Mouse (Mus musculus): ENCODE results near the gene Sgk1. TPM values are rescaled to one million over a fixed set of nuclear protein-coding genes. Genes with fewer than 3 reads are reported as not detected.

The Sgk1 gene
- total RNA-seq, 1 experiment, result 217 TPM

DNA sequence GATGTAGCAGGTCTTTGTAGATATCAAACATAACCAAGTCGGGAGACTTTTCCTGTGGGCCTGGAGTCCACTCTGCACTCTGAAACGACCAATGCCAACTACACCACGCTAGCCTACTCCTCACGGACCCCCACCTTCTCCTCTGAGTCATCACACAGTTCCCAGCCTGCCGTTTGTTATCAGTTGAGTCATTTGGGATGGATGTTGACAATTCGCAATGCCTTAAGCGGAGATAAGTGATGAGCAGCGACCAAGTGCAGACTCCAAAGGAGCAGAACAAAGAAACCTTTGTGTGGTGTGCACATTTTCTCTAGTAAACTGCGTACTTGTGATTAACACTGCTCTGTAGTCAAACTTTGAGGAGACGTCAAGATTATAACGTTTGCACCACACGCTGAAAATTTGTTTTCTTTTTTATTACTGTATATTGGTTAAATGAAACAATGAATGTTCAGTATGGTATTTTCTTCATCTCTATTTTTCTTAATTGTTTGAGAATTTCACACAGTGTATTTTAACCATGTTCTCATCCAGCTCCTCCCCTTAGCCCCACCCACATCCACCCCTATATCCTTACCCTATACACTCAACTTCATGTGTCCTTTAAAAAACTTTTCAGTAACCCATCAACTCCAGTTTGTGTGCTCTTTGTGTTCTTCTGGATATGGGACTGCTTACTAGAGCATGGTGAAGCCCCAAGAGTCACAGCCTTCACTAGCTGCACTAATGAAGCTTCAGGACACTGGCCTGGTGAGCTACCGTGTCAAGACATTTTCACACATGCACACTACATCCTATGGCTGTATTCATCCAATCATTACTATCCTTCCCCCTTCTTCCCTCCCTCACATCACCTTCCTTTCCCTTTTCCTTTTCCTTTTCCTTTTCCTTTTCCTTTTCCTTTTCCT is 42.5 kb upstream of the Sgk1 start:
- H3K9ac ChIP-seq (ENCODE audit: insufficient read depth, low read depth, low read length, poor library complexity, severe bottlenecking), result no peak overlapping the region

DNA sequence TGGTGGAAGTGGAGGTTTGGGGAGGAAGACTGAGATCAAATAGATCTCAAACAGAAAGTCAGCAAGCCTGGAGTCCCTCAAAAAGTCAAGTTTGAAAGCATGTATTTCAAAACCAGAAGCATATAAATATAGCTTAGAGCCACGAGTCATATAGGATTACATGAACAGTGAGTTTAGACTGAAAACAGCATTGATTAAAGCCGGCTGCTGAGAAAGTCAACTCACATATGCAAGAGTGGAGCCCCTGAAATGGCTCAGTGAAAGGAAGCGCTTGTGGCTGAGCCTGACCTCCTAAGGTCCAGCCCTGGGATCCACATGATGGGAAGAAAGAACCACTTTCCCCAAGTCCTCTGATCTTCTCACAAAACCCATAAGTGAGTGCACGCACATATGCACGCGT is 38.7 kb upstream of the Sgk1 start:
- Histone ChIP-seq H3K9me3 (ENCODE audit: control insufficient read depth, insufficient read depth, low read depth, low read length) (no peaks in the 10 kb centered on the region), H3K9ac (ENCODE audit: insufficient read depth, low read depth, low read length, poor library complexity, severe bottlenecking) (no peak overlapping the region), H3K36me3 (ENCODE audit: control insufficient read depth, insufficient read depth, low read length, poor library complexity, severe bottlenecking) (no peaks in the 10 kb centered on the region), H3K4me3 (ENCODE audit: insufficient read depth in 1 of 2, low read depth in 1 of 2, low read length in 2 of 2, poor library complexity in 1 of 2, severe bottlenecking in 1 of 2) (no peak overlapping the region), H3K27ac (ENCODE audit: insufficient read depth, low read depth, low read length, poor library complexity, severe bottlenecking) (no peak overlapping the region), H3K4me1 (ENCODE audit: control insufficient read depth in 2 of 2, insufficient read depth in 2 of 2, low read length in 2 of 2, poor library complexity in 1 of 2) (peaks cover 18 to 30% of the 10 kb centered on the region in 2 experiments)
- TF ChIP-seq MAFK (IDR thresholded peaks at IDR 0.05; ENCODE audit: insufficient read depth, low read depth, low read length), result no peak
- no peak for DNase-seq (ENCODE audit: low read depth, low spot score)
- in situ Hi-C loops (cut with MboI; ENCODE audit: low sequenced_read_pairs in 2 of 2, unreplicated experiment in 2 of 2), result no loop called here

More for the DNA sequence above, 42.5 kb upstream of the Sgk1 start:
- in situ Hi-C loops (cut with MboI; ENCODE audit: low sequenced_read_pairs in 2 of 2, unreplicated experiment in 2 of 2), result no loop called here
- no peaks in the 10 kb centered on the region for H3K36me3 ChIP-seq (ENCODE audit: control insufficient read depth, insufficient read depth, low read length, poor library complexity, severe bottlenecking)
- TF ChIP-seq CHD2 (IDR thresholded peaks at IDR 0.05; ENCODE audit: low read depth, low read length) (no peak), ZNF384 (IDR thresholded peaks at IDR 0.05; ENCODE audit: low read depth, low read length) (no peak), MAFK (IDR thresholded peaks at IDR 0.05; ENCODE audit: insufficient read depth, low read depth, low read length) (no peak), ZC3H11A (IDR thresholded peaks at IDR 0.05; ENCODE audit: borderline replicate concordance, low read depth, low read length) (no peak), HCFC1 (IDR thresholded peaks at IDR 0.05; ENCODE audit: borderline replicate concordance, insufficient read depth, low read length) (no peak)
- no peak overlapping the region for H3K27ac ChIP-seq (ENCODE audit: insufficient read depth, low read depth, low read length, poor library complexity, severe bottlenecking)
- no peaks in the 10 kb centered on the region for H3K9me3 ChIP-seq (ENCODE audit: control insufficient read depth, insufficient read depth, low read depth, low read length)
- no peak overlapping the region for H3K4me3 ChIP-seq (ENCODE audit: insufficient read depth in 1 of 2, low read depth in 1 of 2, low read length in 2 of 2, poor library complexity in 1 of 2, severe bottlenecking in 1 of 2)
- no peak for DNase-seq (ENCODE audit: low read depth, low spot score)
- peaks cover 6 to 8% of the 10 kb centered on the region in 2 experiments for H3K4me1 ChIP-seq (ENCODE audit: control insufficient read depth in 2 of 2, insufficient read depth in 2 of 2, low read length in 2 of 2, poor library complexity in 1 of 2)

DNA sequence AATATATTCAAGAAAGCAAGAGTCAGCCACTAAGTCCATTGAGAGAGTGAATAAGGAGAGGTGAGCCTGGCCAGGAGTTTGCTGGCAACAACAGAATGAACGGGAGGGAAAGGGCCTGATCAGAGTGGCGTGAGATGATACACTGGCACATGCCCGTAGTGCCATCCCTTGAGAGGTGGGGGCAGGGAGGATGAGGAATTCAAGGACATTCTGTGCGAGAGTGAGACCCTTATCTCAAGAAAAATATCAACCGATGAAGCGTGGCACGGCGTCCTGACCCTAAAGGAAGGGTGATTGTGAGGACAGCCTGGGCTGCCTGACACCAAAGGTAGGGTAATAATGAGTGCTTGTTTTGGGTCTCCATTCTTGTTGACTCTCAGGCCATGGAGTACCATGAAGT is 38.1 kb upstream of the Sgk1 start:
- in situ Hi-C loops (cut with MboI; ENCODE audit: low sequenced_read_pairs in 2 of 2, unreplicated experiment in 2 of 2), result no loop called here
- Histone ChIP-seq H3K27ac (ENCODE audit: insufficient read depth, low read depth, low read length, poor library complexity, severe bottlenecking) (peak overlapping the region; percentile 24; the same call in 1 of the 2 replicates), H3K36me3 (ENCODE audit: control insufficient read depth, insufficient read depth, low read length, poor library complexity, severe bottlenecking) (no peaks in the 10 kb centered on the region), H3K9me3 (ENCODE audit: control insufficient read depth, insufficient read depth, low read depth, low read length) (no peaks in the 10 kb centered on the region), H3K9ac (ENCODE audit: insufficient read depth, low read depth, low read length, poor library complexity, severe bottlenecking) (peak overlapping the region; percentile 10; the same call in 1 of the 2 replicates), H3K4me3 (ENCODE audit: insufficient read depth in 1 of 2, low read depth in 1 of 2, low read length in 2 of 2, poor library complexity in 1 of 2, severe bottlenecking in 1 of 2) (no peak overlapping the region), H3K4me1 (ENCODE audit: control insufficient read depth in 2 of 2, insufficient read depth in 2 of 2, low read length in 2 of 2, poor library complexity in 1 of 2) (peaks cover 18 to 32% of the 10 kb centered on the region in 2 experiments)
- no peak for TF ChIP-seq CHD2 (IDR thresholded peaks at IDR 0.05; ENCODE audit: low read depth, low read length)
- TF ChIP-seq ZNF384 (IDR thresholded peaks at IDR 0.05; ENCODE audit: low read depth, low read length), result no peak
- TF ChIP-seq HCFC1 (IDR thresholded peaks at IDR 0.05; ENCODE audit: borderline replicate concordance, insufficient read depth, low read length), result no peak
- no peak for TF ChIP-seq ZC3H11A (IDR thresholded peaks at IDR 0.05; ENCODE audit: borderline replicate concordance, low read depth, low read length)
- no peak for TF ChIP-seq MAFK (IDR thresholded peaks at IDR 0.05; ENCODE audit: insufficient read depth, low read depth, low read length)
- no peak for DNase-seq (ENCODE audit: low read depth, low spot score)

DNA sequence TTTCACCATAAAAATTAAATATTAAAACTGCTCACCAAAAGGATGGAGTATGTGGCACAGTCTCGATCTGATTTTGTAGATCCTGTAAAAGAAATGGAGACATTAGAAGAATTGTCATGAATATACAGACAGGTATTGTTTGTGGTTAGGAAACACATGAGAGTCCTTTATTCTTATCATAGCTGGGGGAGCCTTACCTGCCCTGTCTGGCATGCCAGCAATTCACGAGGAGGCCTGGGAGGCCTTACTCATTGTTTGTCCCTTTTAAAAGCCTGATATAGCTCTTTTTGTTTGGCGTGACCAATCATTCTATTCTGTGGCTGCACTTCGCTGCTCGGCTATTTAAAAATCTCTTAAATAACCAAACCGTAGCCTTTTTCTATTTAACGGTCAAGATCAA is 37.6 kb upstream of the Sgk1 start:
- no peak for TF ChIP-seq CHD2 (IDR thresholded peaks at IDR 0.05; ENCODE audit: low read depth, low read length)
- DNase-seq (ENCODE audit: low read depth, low spot score), result no peak
- in situ Hi-C loops (cut with MboI; ENCODE audit: low sequenced_read_pairs in 2 of 2, unreplicated experiment in 2 of 2), result no loop called here
- no peaks in the 10 kb centered on the region for H3K36me3 ChIP-seq (ENCODE audit: control insufficient read depth, insufficient read depth, low read length, poor library complexity, severe bottlenecking)
- no peak overlapping the region for H3K9ac ChIP-seq (ENCODE audit: insufficient read depth, low read depth, low read length, poor library complexity, severe bottlenecking)
- H3K9me3 ChIP-seq (ENCODE audit: control insufficient read depth, insufficient read depth, low read depth, low read length), result no peaks in the 10 kb centered on the region
- no peak overlapping the region for H3K4me3 ChIP-seq (ENCODE audit: insufficient read depth in 1 of 2, low read depth in 1 of 2, low read length in 2 of 2, poor library complexity in 1 of 2, severe bottlenecking in 1 of 2)
- H3K4me1 ChIP-seq (ENCODE audit: control insufficient read depth in 2 of 2, insufficient read depth in 2 of 2, low read length in 2 of 2, poor library complexity in 1 of 2), result peaks cover 20 to 32% of the 10 kb centered on the region in 2 experiments
- no peak overlapping the region; the same call in 1 of the 2 replicates for H3K27ac ChIP-seq (ENCODE audit: insufficient read depth, low read depth, low read length, poor library complexity, severe bottlenecking)

Data from ES-E14 (cell line).